Mouse (Mus musculus): ENCODE results near the gene Krtap9-3. TPM values are rescaled to one million over a fixed set of nuclear protein-coding genes. Genes with fewer than 3 reads are reported as not detected.

The Krtap9-3 gene
- polyA plus RNA-seq, 1 experiment, result not detected

GRCm38 (mm10) chr11:99556195-99556594 is 41.7 kb downstream of the Krtap9-3 start:
- TF ChIP-seq POLR2A (IDR thresholded peaks at IDR 0.05; ENCODE audit: control insufficient read depth, extremely low read depth, insufficient read depth, low read length, poor library complexity), result no peak
- no peak for TF ChIP-seq CTCF (IDR thresholded peaks at IDR 0.05; ENCODE audit: borderline replicate concordance, control insufficient read depth, extremely low read depth, insufficient read depth, low read length, poor library complexity)
- DNase-seq, result no peak
- H3K4me3 ChIP-seq (ENCODE audit: control insufficient read depth, insufficient read depth, low read length), result no peak overlapping the region
- WGBS, result 95% methylated on average over 2 of the region's 2 CpGs
- H3K36me3 ChIP-seq (ENCODE audit: control insufficient read depth, insufficient read depth, low read length), result no peaks in the 10 kb centered on the region
- no peaks in the 10 kb centered on the region for H3K4me1 ChIP-seq (replicated peaks; ENCODE audit: control insufficient read depth, insufficient read depth, low read length)
- no peak overlapping the region for H3K27ac ChIP-seq (ENCODE audit: control insufficient read depth, insufficient read depth, low read length)
- no peaks in the 10 kb centered on the region for H3K27me3 ChIP-seq (ENCODE audit: control insufficient read depth, insufficient read depth, low read length)

- no peaks in the 10 kb centered on the region for H3K27me3 ChIP-seq (ENCODE audit: control insufficient read depth, insufficient read depth, low read length)
- no peaks in the 10 kb centered on the region for H3K36me3 ChIP-seq (ENCODE audit: control insufficient read depth, insufficient read depth, low read length)
- 66% methylated on average over 4 of the region's 4 CpGs for WGBS
- TF ChIP-seq CTCF (IDR thresholded peaks at IDR 0.05; ENCODE audit: borderline replicate concordance, control insufficient read depth, extremely low read depth, insufficient read depth, low read length, poor library complexity) (no peak), POLR2A (IDR thresholded peaks at IDR 0.05; ENCODE audit: control insufficient read depth, extremely low read depth, insufficient read depth, low read length, poor library complexity) (no peak)
- H3K27ac ChIP-seq (ENCODE audit: control insufficient read depth, insufficient read depth, low read length), result no peak within 1 kb of the TSS
- DNase-seq, result no peak
- H3K4me3 ChIP-seq (ENCODE audit: control insufficient read depth, insufficient read depth, low read length), result no peak within 1 kb of the TSS
- H3K4me1 ChIP-seq (replicated peaks; ENCODE audit: control insufficient read depth, insufficient read depth, low read length), result no peaks in the 10 kb centered on the region
These were observed 47.1 kb downstream of the Krtap9-3 start, which contains the start of gene Krtap3-3 for GRCm38 (mm10) chr11:99550765-99551164. Gene Krtap3-3, minus strand, starts transcription at chr11:99550865.

GRCm38 (mm10) chr11:99547892-99548291 is 50.0 kb downstream of the Krtap9-3 start:
- DNase-seq, result no peak
- H3K4me3 ChIP-seq (ENCODE audit: control insufficient read depth, insufficient read depth, low read length), result no peak overlapping the region
- H3K27ac ChIP-seq (ENCODE audit: control insufficient read depth, insufficient read depth, low read length), result no peak overlapping the region
- H3K27me3 ChIP-seq (ENCODE audit: control insufficient read depth, insufficient read depth, low read length), result no peaks in the 10 kb centered on the region
- H3K36me3 ChIP-seq (ENCODE audit: control insufficient read depth, insufficient read depth, low read length), result no peaks in the 10 kb centered on the region
- H3K4me1 ChIP-seq (replicated peaks; ENCODE audit: control insufficient read depth, insufficient read depth, low read length), result no peaks in the 10 kb centered on the region
- TF ChIP-seq CTCF (IDR thresholded peaks at IDR 0.05; ENCODE audit: borderline replicate concordance, control insufficient read depth, extremely low read depth, insufficient read depth, low read length, poor library complexity) (no peak), POLR2A (IDR thresholded peaks at IDR 0.05; ENCODE audit: control insufficient read depth, extremely low read depth, insufficient read depth, low read length, poor library complexity) (no peak)

Other genes with a start within 250 kb of the Krtap9-3 start
- 0.05 and 0.13 TPM in 2 replicates for gene Krt27, start 247.0 kb downstream of the Krtap9-3 start, polyA plus RNA-seq (2012; rRNA removed)
- not detected in 2 replicates for gene Krt28, start 223.2 kb downstream of the Krtap9-3 start, polyA plus RNA-seq (2012; rRNA removed)
- gene Krt10, start 208.7 kb downstream of the Krtap9-3 start, polyA plus RNA-seq (2012; rRNA removed), result 4.9 and 6.4 TPM in 2 replicates
- 0.27 and 0.34 TPM in 2 replicates for gene Krt12, start 175.8 kb downstream of the Krtap9-3 start, polyA plus RNA-seq (2012; rRNA removed)
- 0.65 and 1.0 TPM in 2 replicates for gene Krt20, start 160.0 kb downstream of the Krtap9-3 start, polyA plus RNA-seq (2012; rRNA removed)
- 1.5 and 1.7 TPM in 2 replicates for gene Krt23, start 105.0 kb downstream of the Krtap9-3 start, polyA plus RNA-seq (2012; rRNA removed)
- 0.11 TPM in 1 of 2 replicates, not detected in the other for gene Krt39, start 76.8 kb downstream of the Krtap9-3 start, polyA plus RNA-seq (2012; rRNA removed)
- 0.09 TPM in 1 of 2 replicates, not detected in the other for gene Krt40, start 54.9 kb downstream of the Krtap9-3 start, polyA plus RNA-seq (2012; rRNA removed)
- gene Krtap3-3, start 47.2 kb downstream of the Krtap9-3 start, polyA plus RNA-seq (2012; rRNA removed), result 0.46 and 0.66 TPM in 2 replicates
- 0.15 and 0.19 TPM in 2 replicates for gene Krtap3-2, start 41.3 kb downstream of the Krtap9-3 start, polyA plus RNA-seq (2012; rRNA removed)
- gene Gm11939, start 38.6 kb downstream of the Krtap9-3 start, polyA plus RNA-seq (2012; rRNA removed), result not detected in 2 replicates
- gene Krtap3-1, start 31.5 kb downstream of the Krtap9-3 start, polyA plus RNA-seq (2012; rRNA removed), result 0.43 and 0.81 TPM in 2 replicates
- gene Krtap1-5, start 17.1 kb downstream of the Krtap9-3 start, polyA plus RNA-seq (2012; rRNA removed), result not detected in 2 replicates
- not detected in 2 replicates for gene Krtap1-4, start 14.5 kb downstream of the Krtap9-3 start, polyA plus RNA-seq (2012; rRNA removed)
- not detected in 2 replicates for gene Krtap1-3, start 6.8 kb downstream of the Krtap9-3 start, polyA plus RNA-seq (2012; rRNA removed)
- 0.33 TPM in 1 of 2 replicates, not detected in the other for gene Gm11938, start 5.2 kb upstream of the Krtap9-3 start, polyA plus RNA-seq (2012; rRNA removed)
- not detected in 2 replicates for gene Gm11937, start 12.1 kb upstream of the Krtap9-3 start, polyA plus RNA-seq (2012; rRNA removed)
- gene Krtap2-4, start 16.7 kb upstream of the Krtap9-3 start, polyA plus RNA-seq (2012; rRNA removed), result 0.22 and 0.37 TPM in 2 replicates
- gene Gm11562, start 22.3 kb upstream of the Krtap9-3 start, polyA plus RNA-seq (2012; rRNA removed), result not detected in 2 replicates
- gene Krtap4-1, start 30.1 kb upstream of the Krtap9-3 start, polyA plus RNA-seq (2012; rRNA removed), result not detected in 2 replicates
- gene Krtap4-2, start 37.0 kb upstream of the Krtap9-3 start, polyA plus RNA-seq (2012; rRNA removed), result not detected in 2 replicates
- gene Krtap4-7, start 46.0 kb upstream of the Krtap9-3 start, polyA plus RNA-seq (2012; rRNA removed), result not detected in 2 replicates
- not detected in 2 replicates for gene Gm11555, start 52.1 kb upstream of the Krtap9-3 start, polyA plus RNA-seq (2012; rRNA removed)
- gene Gm11563, start 60.9 kb upstream of the Krtap9-3 start, polyA plus RNA-seq (2012; rRNA removed), result not detected in 2 replicates
- not detected in 2 replicates for gene Krtap4-6, start 67.9 kb upstream of the Krtap9-3 start, polyA plus RNA-seq (2012; rRNA removed)
- gene Gm14190, start 92.6 kb upstream of the Krtap9-3 start, polyA plus RNA-seq (2012; rRNA removed), result not detected in 2 replicates
- not detected in 2 replicates for gene Gm14180, start 136.2 kb upstream of the Krtap9-3 start, polyA plus RNA-seq (2012; rRNA removed)
- not detected in 2 replicates for gene Gm11595, start 174.8 kb upstream of the Krtap9-3 start, polyA plus RNA-seq (2012; rRNA removed)
- gene Krtap4-8, start 182.6 kb upstream of the Krtap9-3 start, polyA plus RNA-seq (2012; rRNA removed), result not detected in 2 replicates
- gene Krtap4-9, start 187.1 kb upstream of the Krtap9-3 start, polyA plus RNA-seq (2012; rRNA removed), result 0.17 TPM in 1 of 2 replicates, not detected in the other
- gene Gm11596, start 195.4 kb upstream of the Krtap9-3 start, polyA plus RNA-seq (2012; rRNA removed), result not detected in 2 replicates
- gene Gm11569, start 200.8 kb upstream of the Krtap9-3 start, polyA plus RNA-seq (2012; rRNA removed), result not detected in 2 replicates
- not detected in 2 replicates for gene Gm11554, start 206.3 kb upstream of the Krtap9-3 start, polyA plus RNA-seq (2012; rRNA removed)
- not detected in 2 replicates for gene Krtap4-13, start 211.8 kb upstream of the Krtap9-3 start, polyA plus RNA-seq (2012; rRNA removed)
- not detected in 2 replicates for gene Gm11564, start 217.6 kb upstream of the Krtap9-3 start, polyA plus RNA-seq (2012; rRNA removed)
- gene 2300003K06Rik, start 240.0 kb upstream of the Krtap9-3 start, polyA plus RNA-seq (2012; rRNA removed), result not detected in 2 replicates